9 mouse cellular contexts compared by ENCODE assay signal in genomic region chr15:63671081-63671480, GRCm38 (mm10).
DNase-seq lines count a peak whose midpoint lies in the region; ATAC-seq lines count a peak whose summit lies in the region.
"Had no signal": no experiment of that assay in that cellular context is flagged by ENCODE, and none has a peak within 500 bp of the region (broad histone marks: within the 10 kb centered on the region; RNA-seq: fewer than 3 reads in every experiment).

No protein-coding gene starts in this region.

- no peak for ATAC-seq in erythroblast, adult 5-6 weeks (replicated peaks; ENCODE audit: low FRiP score, poor library complexity, severe bottlenecking)

- DNase-seq in layer of hippocampus, adult 11-12 months (ENCODE audit: low spot score) = peak; percentile 44
- no peak for DNase-seq in layer of hippocampus, adult 9-10 months (ENCODE audit: low spot score)
- peak; percentile 44 to 53 for DNase-seq in frontal cortex, postnatal 10 days (ENCODE audit: low spot score in 2 of 2)
- DNase-seq in layer of hippocampus, postnatal 36 days = peak; percentile 34 to 53
- peak; percentile 23 for DNase-seq in right cerebral cortex, postnatal 14 days
- no peak for DNase-seq in heart, postnatal 4 days
- DNase-seq: lung, postnatal 10 days; thymus, postnatal 36 days had no signal

Comparison
In these comparisons a context has a peak if more than half of its experiments do, and no peak if none do; other contexts are left out.
1. DNase-seq: peak in layer of hippocampus, adult 11-12 months (single experiment), frontal cortex, postnatal 10 days (2 of 2), layer of hippocampus, postnatal 36 days (2 of 2) and right cerebral cortex, postnatal 14 days (single experiment); none in layer of hippocampus, adult 9-10 months (single experiment) and heart, postnatal 4 days (single experiment).